Mouse (Mus musculus) right cerebral cortex, postnatal 36 days (tissue): ENCODE data around the gene Arfip2.

ENCODE experiments used
- DNase-seq, 2 experiments: peaks; one replicate each; pipeline ENCODE4 v3.0.0; 2022; ENCODE audit warnings: low spot score in 2 of 2, mixed read lengths in 1 of 2

Gene Arfip2

GRCm38 (mm10) chr7:105640233-105640893 lies at the start of gene Arfip2, which contains the start of gene Gm45799:
TSS of gene Arfip2 (minus strand) at chr7:105640416.
TSS of gene Gm45799 (plus strand) at chr7:105640552.
- DNase-seq = peak; percentile 96 to 99

DNA sequence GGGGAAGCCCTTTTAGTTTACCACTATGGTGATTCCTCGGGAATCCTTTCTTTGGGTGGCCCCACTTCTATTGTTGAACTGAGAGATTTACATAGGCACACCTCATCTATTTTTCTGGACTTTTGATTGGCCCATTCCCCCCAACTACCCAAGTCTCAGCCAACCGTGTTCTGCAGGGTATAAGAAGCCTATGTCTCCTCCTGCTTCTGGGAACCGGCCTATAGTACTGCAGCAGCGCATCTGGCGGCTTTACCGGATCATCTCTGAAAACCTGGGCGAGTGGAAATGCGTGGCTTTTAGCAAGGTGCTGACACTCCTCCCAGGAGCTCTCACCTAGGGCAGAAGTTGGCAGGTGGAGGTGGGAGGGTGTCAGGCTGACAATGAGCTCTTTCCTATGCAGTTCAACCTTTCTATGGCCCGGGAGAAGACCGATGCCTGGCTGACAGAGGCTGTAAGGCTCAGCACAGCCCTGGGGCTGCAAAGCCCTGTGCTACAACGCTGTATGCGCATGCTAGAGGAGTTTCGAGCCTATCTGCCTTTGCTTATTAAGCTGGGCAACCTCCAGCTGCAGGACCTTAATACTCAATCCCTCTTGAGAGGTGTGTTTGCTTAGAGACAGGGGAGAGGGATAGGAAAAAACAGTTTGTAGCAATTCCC lies 45.5 kb upstream of the Arfip2 start:
- DNase-seq = no peak

GRCm38 (mm10) chr7:105650639-105651435 lies 10.6 kb upstream of the Arfip2 start, which contains the start of gene Dnhd1:
TSS of gene Dnhd1 (plus strand) at chr7:105650827.
- DNase-seq = no peak

- DNase-seq = no peak
Measured at GRCm38 (mm10) chr7:105641936-105642335, 1.7 kb upstream of the Arfip2 start.

DNA sequence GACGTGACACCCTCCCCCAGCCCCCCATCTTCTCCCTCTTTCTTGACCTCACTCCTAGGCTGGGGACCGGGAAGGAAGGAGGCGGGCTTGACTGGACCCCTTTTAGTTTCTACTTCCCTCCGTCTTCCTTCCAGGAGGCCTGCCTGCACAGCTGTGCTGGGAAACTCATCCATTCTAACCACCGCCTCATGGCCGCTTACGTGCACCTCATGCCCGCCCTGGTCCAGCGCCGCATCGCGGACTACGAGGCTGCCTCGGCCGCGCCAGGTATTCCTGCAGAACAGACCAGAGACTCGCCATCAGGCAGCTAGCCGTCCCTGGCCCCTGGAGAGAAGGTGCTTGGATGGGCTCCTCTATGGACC lies 659 bp upstream of the Arfip2 start:
- no peak for DNase-seq

- no peak for DNase-seq
Measured at GRCm38 (mm10) chr7:105639756-105640155, 460 bp downstream of the Arfip2 start, which contains the start of gene Timm10b. TSS of gene Timm10b (plus strand) at chr7:105640056.

DNA sequence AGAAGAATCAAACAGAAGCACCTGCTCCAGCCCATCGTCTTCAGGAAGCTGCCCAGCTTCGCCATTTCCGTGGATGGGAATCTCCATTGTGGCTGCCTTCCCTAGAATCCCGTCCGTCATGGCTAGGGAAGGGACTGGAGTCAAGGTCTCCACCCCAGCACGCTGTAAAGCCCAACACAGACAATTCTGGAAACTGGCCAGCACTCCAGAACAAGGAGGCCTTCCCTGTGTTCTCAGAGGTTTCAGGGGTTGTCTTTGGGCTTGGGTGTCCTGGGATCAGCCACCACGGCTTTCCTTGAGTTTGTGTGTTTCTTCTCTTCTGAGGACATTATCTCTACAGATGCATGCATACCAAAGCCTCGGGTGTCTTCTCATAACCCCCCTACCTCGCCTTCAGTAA lies 912 bp downstream of the Arfip2 start:
- DNase-seq = no peak

DNA sequence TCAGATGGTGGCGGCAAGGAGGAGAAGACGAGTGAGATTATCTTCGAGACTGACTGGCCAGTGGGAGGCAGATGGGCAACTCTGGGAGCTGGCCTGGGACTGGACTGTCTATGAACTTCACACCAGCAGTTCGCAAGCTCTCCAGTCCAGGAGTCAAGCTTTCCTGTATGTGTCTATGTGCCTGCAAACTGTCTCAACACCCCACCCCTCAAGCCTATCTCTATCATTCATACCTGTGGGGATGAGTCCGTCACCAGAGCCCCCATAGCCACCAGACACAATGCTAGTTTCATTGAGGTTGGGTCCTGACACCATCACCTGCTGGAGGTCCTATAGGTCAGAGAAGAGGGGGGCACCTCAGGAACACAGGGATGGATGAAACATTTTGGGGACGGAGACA lies 1.4 kb downstream of the Arfip2 start:
- DNase-seq = no peak

DNA sequence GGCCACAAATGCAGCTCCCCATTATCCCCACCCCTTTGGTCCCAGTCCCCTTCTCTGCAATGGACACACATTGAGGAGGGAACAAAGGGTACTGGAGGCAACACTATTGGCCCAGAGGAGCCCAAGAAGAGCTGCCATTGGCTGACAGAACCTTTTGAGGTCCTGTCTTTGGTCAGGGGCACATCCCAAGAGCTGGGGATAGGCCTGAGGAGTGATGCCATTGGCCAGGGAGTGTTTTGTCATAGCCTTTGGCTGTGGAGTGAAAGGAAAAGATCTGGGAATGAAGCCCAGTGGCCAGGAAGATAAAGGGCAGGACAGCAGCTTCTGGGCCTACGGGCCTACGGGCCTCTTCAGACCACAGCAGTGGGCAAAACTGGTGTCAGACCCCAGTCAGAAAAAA lies 4.5 kb downstream of the Arfip2 start:
- no peak for DNase-seq

- no peak for DNase-seq
Measured at GRCm38 (mm10) chr7:105634272-105634920, 5.8 kb downstream of the Arfip2 start.

DNA sequence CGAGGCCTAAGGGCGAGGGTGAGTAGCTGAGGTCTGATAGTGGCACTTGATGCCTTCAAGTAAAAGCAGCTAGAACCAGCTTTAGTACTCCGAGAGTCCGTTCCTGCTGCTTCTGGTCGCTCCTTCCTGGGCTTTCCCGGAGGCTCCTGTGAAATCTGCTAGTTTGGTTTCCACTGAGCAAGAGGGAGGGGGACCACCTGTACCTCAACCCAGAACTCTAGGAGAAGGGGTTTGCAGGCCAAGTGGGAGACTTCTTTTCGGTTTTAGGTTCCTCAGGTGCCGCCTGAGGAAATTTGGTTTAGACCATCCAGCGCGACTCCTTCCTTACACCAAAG lies 6.4 kb downstream of the Arfip2 start:
- DNase-seq = no peak

DNA sequence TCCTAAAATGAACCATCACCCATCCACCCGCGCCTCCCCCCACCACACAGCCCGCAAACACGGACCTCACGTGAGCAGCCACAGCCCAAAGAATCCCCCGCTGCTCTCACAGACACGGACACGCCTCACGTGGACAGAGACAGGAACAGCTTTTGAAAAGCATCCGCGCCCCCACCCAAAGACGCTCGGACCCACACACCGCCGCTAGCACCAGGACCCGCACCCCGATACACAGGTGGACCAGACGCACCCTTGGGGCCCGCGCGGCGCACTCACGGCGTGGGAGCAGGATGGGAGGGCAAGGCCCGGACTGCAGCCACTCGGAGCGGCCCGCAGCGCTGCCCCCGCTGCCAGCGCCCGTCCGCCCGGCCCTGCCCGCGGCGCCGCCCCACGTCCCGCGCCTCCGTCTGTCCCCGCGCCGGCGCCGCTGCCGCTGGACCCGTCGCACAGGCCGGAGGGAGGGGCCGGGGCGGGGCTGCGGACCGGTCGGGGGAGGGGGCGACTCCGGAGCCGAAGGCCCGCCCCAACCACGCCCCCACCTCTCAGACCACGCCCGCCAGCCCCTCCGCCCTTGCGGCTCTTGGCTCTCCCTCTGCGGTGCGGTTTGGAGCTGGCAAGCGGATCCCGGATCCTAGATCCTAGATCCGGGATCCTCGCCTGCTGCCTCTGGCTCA lies 7.0 kb downstream of the Arfip2 start, which contains the start of gene Trim3:
TSS of gene Trim3 (minus strand) at position 445 of the 674 bp plus-strand sequence.
- peak; percentile 86 to 88 for DNase-seq

GRCm38 (mm10) chr7:105632551-105632972 lies 7.7 kb downstream of the Arfip2 start:
- DNase-seq = no peak

- no peak for DNase-seq
Measured at GRCm38 (mm10) chr7:105628633-105629032, 11.6 kb downstream of the Arfip2 start.

DNA sequence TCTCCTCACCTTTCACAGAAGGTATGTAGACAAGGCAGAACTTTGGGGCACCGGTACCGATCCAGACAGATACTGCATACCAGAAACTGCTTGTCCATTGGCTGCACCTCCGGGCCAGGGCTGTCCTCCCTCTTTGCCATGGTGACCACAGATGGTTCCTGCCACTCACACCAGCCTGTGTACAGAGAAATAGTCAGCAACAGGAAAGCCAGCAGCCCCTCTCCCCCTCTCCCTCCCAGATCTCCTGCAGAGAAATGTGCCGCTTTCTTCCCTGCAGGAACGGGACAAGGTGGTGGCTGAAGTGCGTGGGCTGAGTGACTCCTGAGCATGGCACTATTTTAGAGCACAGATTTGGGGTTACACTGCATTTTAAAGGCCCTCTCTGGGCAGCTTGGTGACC lies 14.8 kb downstream of the Arfip2 start:
- no peak for DNase-seq

DNA sequence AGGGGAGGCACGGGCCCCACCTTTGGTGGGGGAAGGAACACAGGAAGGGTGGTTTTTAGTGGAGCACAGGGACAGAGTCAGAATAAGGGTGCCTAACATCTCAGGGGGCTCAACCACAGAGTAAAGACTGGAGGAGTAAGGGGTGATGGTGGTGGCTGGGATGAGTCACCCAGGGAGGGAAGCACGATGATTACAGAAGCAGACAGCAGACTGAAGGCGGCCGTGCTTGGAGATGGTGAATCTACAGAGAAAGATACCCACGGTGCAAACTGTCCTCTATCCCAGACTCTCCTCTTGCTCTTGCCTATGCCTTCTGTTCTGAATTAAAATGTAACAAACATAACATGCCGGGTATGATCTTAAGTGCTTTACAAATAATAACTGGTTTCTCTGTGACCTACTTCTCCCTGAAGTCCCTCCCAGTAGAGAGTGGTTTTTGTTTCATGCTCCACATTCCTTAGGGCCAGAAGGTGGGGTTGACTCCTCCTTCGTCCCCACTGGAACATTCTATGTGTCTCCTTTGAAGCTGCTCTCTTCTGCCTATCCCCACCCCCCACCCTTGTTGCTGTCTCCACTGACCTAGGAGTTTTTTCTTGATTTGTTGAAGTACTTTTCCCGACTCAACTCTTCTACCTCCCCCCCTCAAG lies 18.4 kb downstream of the Arfip2 start:
- no peak for DNase-seq

DNA sequence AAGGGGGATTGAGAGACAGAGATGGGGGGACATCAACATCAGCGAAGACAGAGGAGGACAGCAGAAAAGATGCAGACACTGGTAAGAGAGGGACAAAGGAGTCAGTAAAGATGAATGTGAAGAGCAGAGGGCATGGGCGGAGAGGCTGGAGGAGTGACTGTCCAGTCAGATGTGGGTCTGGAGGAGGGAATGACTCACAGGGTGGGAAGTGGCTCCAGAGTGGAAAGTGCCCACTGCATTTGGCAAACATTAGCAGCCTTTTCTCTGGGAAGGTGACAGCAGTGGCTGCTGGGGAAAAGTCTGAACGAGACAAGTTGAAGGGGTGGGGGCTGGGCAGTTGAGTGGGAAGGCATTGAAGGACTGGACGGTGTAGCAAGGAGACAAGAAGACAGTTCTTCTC lies 19.2 kb downstream of the Arfip2 start:
- peak in 1 of 2 experiments; percentile 49 for DNase-seq

- DNase-seq = no peak
Measured at GRCm38 (mm10) chr7:105619701-105620100, 20.5 kb downstream of the Arfip2 start.

GRCm38 (mm10) chr7:105617810-105618209 lies 22.4 kb downstream of the Arfip2 start:
- no peak for DNase-seq

GRCm38 (mm10) chr7:105616561-105616960 lies 23.7 kb downstream of the Arfip2 start:
- DNase-seq = no peak

- DNase-seq = no peak
Measured at GRCm38 (mm10) chr7:105615720-105616119, 24.5 kb downstream of the Arfip2 start.
